Mouse (Mus musculus) brain, embryonic 14.5 days (tissue): ENCODE results near the gene Mbd5. TPM values are rescaled to one million over a fixed set of nuclear protein-coding genes. Genes with fewer than 3 reads are reported as not detected.

Experiments
- DNase-seq: peaks from one replicate; pipeline ENCODE4 v3.0.0-alpha.2; 2011; ENCODE audit warnings: low read depth
- CTCF ChIP-seq: fragments of 200-500 bp; IDR thresholded peaks from 2 replicates; pipeline ENCODE4 v1.5.1; 2012; ENCODE audit warnings: inconsistent platforms, mild to moderate bottlenecking, moderate library complexity, borderline replicate concordance; ENCODE audit not compliant: insufficient read depth, insufficient read length; ENCODE audit errors: extremely low read depth
- POLR2A ChIP-seq: fragments of 200-500 bp; IDR thresholded peaks from 2 replicates; pipeline ENCODE4 v1.6.1; 2012; ENCODE audit warnings: mild to moderate bottlenecking, inconsistent platforms, borderline replicate concordance; ENCODE audit not compliant: poor library complexity, insufficient read depth, insufficient read length, severe bottlenecking; ENCODE audit errors: extremely low read depth
- polyA plus RNA-seq: library from polyadenylated mRNA; depleted of rRNA; stranded (reverse); fragments of >200 nt; gene quantifications from 2 replicates; pipeline ENCODE4 v1.2.3, GENCODE M21; 2012

Mbd5 gene
- polyA plus RNA-seq, 1 experiment: 24.5 TPM

GRCm38 (mm10) chr2:49040481-49040880 lies 91.2 kb downstream of the Mbd5 start:
- DNase-seq: no peak
- TF ChIP-seq POLR2A: no peak
- no peak for TF ChIP-seq CTCF

- no peak for TF ChIP-seq CTCF
- TF ChIP-seq POLR2A: no peak
- DNase-seq: no peak
These were observed 100.7 kb downstream of the Mbd5 start for GRCm38 (mm10) chr2:49050030-49050429.

- TF ChIP-seq POLR2A (no peak), CTCF (no peak)
- no peak for DNase-seq
These were observed 118.6 kb downstream of the Mbd5 start for GRCm38 (mm10) chr2:49067886-49068285.

- no peak for DNase-seq
These were observed 135.7 kb downstream of the Mbd5 start for GRCm38 (mm10) chr2:49084966-49085365.

GRCm38 (mm10) chr2:49090771-49091170 lies 141.5 kb downstream of the Mbd5 start:
- DNase-seq: no peak
- TF ChIP-seq CTCF (no peak), POLR2A (no peak)

More at GRCm38 (mm10) chr2:49084966-49085365, 135.7 kb downstream of the Mbd5 start:
- no peak for TF ChIP-seq CTCF
- TF ChIP-seq POLR2A: no peak

- DNase-seq: no peak
- TF ChIP-seq CTCF: no peak
- TF ChIP-seq POLR2A: no peak
These were observed 147.5 kb downstream of the Mbd5 start for GRCm38 (mm10) chr2:49096765-49097164.

GRCm38 (mm10) chr2:49108906-49109305 lies 159.6 kb downstream of the Mbd5 start:
- no peak for TF ChIP-seq POLR2A
- TF ChIP-seq CTCF: no peak

GRCm38 (mm10) chr2:49119875-49120274 lies 170.6 kb downstream of the Mbd5 start:
- TF ChIP-seq POLR2A (no peak), CTCF (no peak)
- no peak for DNase-seq

More at GRCm38 (mm10) chr2:49108906-49109305, 159.6 kb downstream of the Mbd5 start:
- no peak for DNase-seq

GRCm38 (mm10) chr2:49121603-49122002 lies 172.3 kb downstream of the Mbd5 start:
- no peak for TF ChIP-seq CTCF
- no peak for TF ChIP-seq POLR2A
- DNase-seq: no peak

- TF ChIP-seq CTCF (no peak), POLR2A (no peak)
- no peak for DNase-seq
These were observed 192.9 kb downstream of the Mbd5 start for GRCm38 (mm10) chr2:49142186-49142585.

GRCm38 (mm10) chr2:49153649-49154048 lies 204.3 kb downstream of the Mbd5 start:
- no peak for TF ChIP-seq CTCF
- no peak for TF ChIP-seq POLR2A
- DNase-seq: no peak

GRCm38 (mm10) chr2:49160232-49160947 lies 211.1 kb downstream of the Mbd5 start:
- TF ChIP-seq POLR2A (no peak), CTCF (no peak)
- peak; percentile 3 for DNase-seq
